ENCODE assay signal across 17 mouse cellular contexts in genomic region chr13:55737885-55738284, GRCm38 (mm10). TPM values are rescaled to one million over a fixed set of nuclear protein-coding genes. Genes with fewer than 3 reads are reported as not detected.
"Had no signal": no experiment of that assay in that cellular context is flagged by ENCODE, and none has a peak within 500 bp of the region (broad histone marks: within the 10 kb centered on the region; RNA-seq: fewer than 3 reads in every experiment).

No protein-coding gene starts in this region.

- DNase-seq: lung, adult 18-20 months; lung, embryonic 14.5 days; lung, postnatal 10 days; lung, postnatal 4 days; midbrain, embryonic 14.5 days; right cerebral cortex, postnatal 14 days; thymus, adult 2 months; thymus, postnatal 25 days; thymus, postnatal 4 days had no signal

- ATAC-seq: midbrain, embryonic 16.5 days had no signal

- H3K4me2 ChIP-seq: lung, embryonic 14.5 days; midbrain, embryonic 12.5 days; neural tube, embryonic 12.5 days; stomach, embryonic 15.5 days had no signal

- H3K4me1 ChIP-seq: midbrain, embryonic 12.5 days; stomach, embryonic 15.5 days had no signal

- H3K4me3 ChIP-seq: midbrain, embryonic 12.5 days; neural tube, embryonic 12.5 days; stomach, embryonic 15.5 days had no signal

- H3K36me3 ChIP-seq: midbrain, embryonic 12.5 days; neural tube, embryonic 12.5 days; stomach, embryonic 15.5 days had no signal

- H3K9ac ChIP-seq: lung, embryonic 14.5 days; midbrain, embryonic 12.5 days; neural tube, embryonic 12.5 days; stomach, embryonic 15.5 days had no signal

- H3K27ac ChIP-seq: midbrain, embryonic 12.5 days; neural tube, embryonic 12.5 days; stomach, embryonic 15.5 days; stomach, postnatal 0 days had no signal

- H3K27me3 ChIP-seq: midbrain, embryonic 12.5 days; neural tube, embryonic 12.5 days; stomach, embryonic 15.5 days had no signal

- H3K9me3 ChIP-seq: midbrain, embryonic 12.5 days; neural tube, embryonic 12.5 days; stomach, embryonic 15.5 days had no signal

RNA-seq across cellular contexts. Expression of gene Catsper3, which starts 46.5 kb away (rescaled TPM):
- polyA plus RNA-seq: liver, embryonic 16.5 days; lung, embryonic 16.5 days; midbrain, embryonic 14.5 days; neural tube, embryonic 12.5 days; neural tube, embryonic 14.5 days; stomach, embryonic 15.5 days; thymus, adult 2 months had no signal
